Mouse (Mus musculus) C2C12 (cell line): ENCODE data around the gene Pus10.

Experiments used
- CTCF ChIP-seq: IDR thresholded peaks from one replicate; pipeline ENCODE4 v1.5.1; 2011; ENCODE audit not compliant: control insufficient read depth, insufficient read depth, insufficient read length
- USF1 ChIP-seq: IDR thresholded peaks from one replicate; pipeline ENCODE4 v1.6.1; 2011; ENCODE audit warnings: low read depth, mild to moderate bottlenecking, control low read depth, moderate library complexity

DNA sequence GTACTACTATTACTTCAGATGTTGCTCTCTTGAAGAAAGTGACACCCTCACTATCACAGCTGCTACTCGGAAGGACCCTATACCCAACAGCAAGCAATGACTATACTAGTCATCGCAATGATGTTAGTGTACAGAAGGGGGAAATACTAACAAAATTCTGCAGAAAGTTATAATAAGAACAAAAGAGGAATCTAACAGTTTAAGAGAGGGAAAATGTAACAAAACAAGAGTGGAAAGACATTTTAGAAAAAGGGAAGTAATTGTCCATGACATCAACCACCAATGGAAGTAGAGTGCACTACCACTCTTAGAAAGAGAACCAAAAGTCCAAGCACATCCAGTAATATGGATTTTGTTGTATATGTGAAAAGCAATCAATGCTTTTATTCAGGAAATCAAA lies 97.2 kb downstream of the Pus10 start:
- TF ChIP-seq CTCF = no peak
- TF ChIP-seq USF1 = no peak
